Mouse (Mus musculus): ENCODE measurements around the gene Adgrl3.

The Adgrl3 gene

GRCm38 (mm10) chr5:81269689-81270088 is 249.8 kb downstream of the Adgrl3 start:
- DNase-seq: no peak

DNA sequence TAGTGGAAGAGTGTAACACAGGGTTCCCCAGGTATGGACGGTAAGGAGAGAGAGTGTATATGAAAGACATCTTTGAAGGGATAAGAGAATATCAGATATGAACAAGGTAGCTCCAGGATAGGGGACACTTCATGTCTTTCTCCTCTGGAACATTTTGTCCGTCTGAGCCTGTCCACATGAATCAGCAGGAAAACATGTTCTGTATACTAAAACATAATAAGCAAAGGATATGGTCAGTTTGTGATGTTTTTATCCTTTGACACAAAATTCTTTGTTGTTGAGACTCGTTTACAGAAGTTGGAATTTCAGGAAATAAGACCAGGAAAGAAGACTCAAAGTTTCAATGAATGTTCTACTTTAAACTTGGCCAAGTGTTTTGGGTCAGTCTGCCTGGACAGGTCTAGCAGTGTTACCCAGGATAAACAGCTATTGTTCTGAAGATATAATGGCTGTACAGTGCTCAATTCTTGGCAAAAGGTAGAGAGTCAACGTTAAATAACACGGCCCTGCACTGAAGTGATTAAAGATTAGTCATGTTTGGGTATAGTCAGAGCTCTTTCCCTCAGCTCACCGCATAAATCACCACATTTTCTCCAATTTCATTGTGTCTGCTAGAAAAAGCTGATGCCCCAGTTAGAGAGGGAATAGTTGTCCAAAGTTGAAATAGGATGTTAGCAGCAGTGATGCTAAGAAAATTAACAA is 255.6 kb downstream of the Adgrl3 start:
- no peak for DNase-seq

DNA sequence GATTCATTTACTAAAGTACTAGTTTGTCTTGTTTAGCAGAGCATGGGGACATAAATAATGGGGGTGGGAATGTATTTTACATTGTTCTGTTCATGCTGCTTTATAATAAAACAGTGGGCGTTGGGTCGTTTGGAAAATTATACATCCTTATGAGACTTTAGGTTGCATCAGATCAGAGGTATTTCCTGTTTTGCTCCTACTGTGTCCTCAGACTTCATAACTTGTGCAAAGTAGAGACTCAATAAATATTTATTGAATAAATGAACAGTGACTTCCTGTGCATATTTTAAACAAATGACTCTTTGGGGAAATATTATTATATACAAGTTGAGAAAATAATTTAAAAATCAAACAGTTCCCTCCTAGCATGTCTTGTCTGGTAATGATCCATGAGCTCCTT is 259.3 kb downstream of the Adgrl3 start:
- no peak for DNase-seq

- no peak for DNase-seq
Measured at GRCm38 (mm10) chr5:81285643-81286042, 265.7 kb downstream of the Adgrl3 start.

DNA sequence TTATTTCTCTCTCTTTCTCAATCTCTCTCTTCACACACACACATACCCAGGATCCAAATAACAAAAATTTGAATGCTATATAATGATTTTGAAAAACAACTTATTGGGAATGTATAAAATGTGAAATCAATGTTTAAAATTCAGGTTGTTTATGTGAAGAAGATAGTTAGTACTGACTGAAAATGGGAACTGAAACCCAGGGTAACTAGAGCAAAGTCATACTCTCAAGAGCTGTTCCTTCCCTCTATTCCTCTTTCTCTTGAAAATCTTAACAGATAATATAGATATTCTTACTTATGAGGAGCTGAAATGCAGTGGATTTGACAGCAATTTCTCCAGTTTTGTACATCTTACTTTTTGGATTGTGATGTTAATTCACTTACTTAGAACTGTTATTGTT is 281.9 kb downstream of the Adgrl3 start:
- no peak for DNase-seq

DNA sequence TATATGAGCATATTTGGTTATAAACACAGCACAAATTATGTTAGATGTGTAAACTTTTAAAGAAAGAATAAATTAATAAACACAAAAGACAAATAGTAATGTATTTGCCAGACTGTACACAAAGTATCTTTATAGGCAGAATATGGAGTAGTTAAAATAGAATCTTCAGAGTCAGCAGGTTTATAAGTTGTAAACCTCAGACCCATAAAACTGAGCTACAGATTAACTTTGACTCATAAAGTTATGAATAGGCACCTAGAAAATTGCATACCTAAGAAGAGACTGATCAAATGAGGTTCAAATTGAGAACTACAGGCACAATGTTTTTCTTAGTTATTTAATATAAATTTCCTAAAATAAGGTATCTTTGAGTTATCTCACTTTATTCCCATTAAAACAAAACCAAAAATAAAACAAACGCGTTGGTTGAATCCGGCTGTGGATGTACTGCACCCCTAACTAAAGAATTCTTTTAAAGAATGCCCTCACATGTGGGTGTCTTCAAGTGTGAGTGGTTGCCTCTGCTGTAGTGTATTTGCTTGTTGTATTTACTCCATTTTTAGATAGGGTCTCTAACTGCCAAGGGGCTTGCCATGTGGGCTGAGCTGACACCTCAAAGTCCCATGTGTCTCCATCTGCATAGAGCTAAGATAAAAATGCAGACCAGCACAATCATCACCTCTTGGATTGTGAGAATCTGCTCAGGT is 297.6 kb downstream of the Adgrl3 start:
- no peak for DNase-seq

- no peak for DNase-seq
Measured at GRCm38 (mm10) chr5:81321276-81321934, 301.5 kb downstream of the Adgrl3 start.

GRCm38 (mm10) chr5:81322064-81322463 is 302.1 kb downstream of the Adgrl3 start:
- no peak for DNase-seq

- no peak for DNase-seq
Measured at GRCm38 (mm10) chr5:81326916-81327315, 307.0 kb downstream of the Adgrl3 start.

DNA sequence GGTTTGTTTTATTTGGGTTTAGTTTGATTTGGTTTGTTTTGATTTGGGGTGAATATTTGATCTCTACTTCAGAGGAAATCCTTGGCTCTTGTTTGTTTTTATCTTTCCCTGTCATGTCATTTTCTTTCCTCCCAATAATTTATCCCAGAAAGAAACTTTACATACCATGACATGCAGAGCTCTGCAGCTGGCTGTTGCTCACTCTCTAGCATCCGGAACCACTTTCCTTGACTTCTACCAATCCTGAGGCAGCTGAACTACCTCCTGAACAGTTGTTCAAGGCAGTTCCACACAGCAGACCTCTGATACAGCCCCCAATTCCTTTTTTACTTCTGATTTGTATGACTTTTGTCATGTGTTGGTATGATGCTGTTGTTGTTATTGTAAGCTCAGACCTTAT is 307.5 kb downstream of the Adgrl3 start:
- DNase-seq: no peak

- DNase-seq: no peak
Measured at GRCm38 (mm10) chr5:81329571-81329971, 309.6 kb downstream of the Adgrl3 start.

DNA sequence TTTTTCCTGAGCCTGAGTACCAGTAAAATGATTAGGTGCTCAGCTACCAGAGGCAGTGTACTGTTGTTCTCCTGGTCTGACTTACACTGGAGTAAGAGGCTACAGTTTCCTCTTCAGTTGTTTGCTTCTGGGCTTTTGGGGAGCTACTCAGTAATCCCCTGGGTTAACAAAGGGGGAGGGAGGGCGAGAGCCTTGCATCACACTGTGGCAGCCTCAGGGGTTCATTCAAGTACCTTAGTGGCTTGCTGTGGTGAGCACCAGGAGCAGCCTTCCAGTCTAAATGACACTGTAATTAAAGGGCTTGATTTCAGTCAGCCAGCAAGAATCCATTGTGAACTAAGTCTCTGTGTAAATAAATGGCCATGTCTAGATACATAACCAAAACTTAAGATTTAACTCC is 324.4 kb downstream of the Adgrl3 start:
- no peak for DNase-seq

DNA sequence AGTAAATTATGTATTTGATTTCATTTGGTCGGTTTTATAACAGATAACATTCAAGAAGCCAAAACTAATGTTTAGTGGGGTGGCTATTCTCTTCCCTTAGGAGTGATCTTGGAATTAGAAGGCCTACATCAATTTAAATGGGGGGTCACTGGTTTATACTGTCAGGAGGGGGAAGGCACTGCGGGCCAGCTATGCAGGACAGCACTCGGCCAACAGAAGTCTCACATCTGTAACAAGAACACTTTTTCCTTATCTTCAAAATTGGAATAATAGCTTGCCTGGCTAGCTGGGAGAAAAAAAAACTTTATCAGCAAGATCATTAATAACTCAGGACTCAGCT is 325.1 kb downstream of the Adgrl3 start:
- DNase-seq: no peak

GRCm38 (mm10) chr5:81345436-81346131 is 325.6 kb downstream of the Adgrl3 start:
- no peak for DNase-seq

DNA sequence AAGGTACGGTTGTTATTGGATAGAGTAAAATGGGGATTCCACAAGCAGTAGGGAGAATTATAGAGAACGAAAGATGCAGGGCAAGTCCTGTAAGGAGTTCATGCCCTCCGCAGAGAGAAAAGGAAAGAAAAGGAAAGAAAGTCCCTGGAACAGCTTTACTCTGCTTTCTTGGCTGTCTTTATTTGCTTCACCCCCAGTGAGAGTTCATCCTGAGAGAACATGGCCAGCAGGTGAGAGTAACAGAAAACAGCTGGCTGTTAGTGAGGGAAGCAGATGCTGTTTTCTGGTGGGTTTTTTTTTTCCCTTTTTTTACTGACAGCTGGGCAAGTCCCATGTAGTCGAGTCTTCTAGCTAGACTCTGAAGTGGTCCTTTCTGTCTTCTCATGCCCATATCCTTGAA is 327.6 kb downstream of the Adgrl3 start:
- no peak for DNase-seq

DNA sequence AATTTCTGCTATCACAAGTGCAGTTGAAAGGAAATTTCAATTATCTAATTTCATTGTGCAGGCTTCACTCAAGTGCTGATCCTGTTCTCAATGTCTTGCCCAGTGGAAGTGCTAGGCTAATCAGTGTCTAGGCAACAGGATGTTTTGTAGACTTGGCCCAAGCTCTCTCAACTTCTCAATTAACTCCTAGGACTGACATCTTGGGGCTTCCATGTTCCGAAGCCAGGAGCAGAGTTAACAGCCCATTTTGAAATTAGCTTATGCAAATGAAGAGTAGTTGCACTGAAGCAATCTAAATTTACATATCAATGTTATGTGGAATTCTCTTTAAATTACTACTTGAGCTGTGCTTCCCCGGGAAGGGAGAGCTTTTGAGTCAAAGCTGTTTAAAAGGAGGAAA is 339.6 kb downstream of the Adgrl3 start:
- DNase-seq: no peak

GRCm38 (mm10) chr5:81364198-81364643 is 344.3 kb downstream of the Adgrl3 start:
- DNase-seq: no peak

DNA sequence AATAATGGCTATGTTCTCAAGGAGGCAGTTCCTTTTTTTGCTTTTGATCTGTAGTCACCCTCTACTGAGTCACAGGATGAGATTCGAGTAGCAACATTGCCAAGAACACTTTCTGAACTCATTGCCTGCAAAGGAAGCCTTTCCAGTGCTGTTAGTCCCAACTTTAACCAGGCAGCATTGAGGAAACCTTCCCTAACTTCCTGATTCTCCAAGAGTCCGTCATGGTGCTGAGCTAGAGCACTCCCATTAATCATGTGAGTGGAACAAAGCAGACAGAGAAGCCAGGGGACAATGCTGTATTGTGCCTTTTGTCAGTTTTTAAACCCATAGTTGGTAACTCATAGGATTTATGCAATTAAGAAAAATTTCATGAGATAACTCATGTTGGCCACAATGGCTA is 345.3 kb downstream of the Adgrl3 start:
- DNase-seq: no peak

DNA sequence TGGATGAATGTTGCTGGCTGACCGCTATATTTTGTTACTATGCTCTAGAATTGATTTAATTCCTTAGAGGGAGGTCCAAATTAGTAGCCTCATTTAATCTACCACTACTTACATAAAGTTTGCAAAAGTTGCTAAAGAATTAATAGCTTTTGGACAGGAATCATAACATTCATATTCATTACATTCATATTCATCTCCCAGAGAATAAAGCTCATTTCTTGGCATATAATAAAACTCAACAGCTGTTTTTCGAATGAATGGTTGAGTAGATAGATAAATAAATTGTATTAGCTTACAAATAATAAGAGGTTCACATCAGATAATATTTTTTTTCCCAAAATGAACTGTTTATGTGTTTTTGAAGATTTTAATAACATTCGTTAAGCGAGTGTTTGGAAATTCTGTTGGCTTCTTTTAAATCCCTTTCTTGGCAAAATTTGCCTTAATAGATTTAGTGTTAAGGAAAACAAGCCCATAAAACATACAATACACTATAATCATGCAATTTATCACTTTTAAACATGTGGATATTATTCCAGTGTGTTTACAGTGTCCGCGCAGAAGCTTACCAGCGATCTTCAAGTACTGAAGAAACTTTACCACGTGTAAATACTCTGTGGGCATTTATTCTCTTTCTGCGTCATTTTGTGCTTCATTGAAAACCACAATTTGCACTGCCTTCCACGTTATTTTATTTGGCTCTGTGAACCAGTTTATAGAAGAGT is 350.4 kb downstream of the Adgrl3 start:
- DNase-seq: no peak

DNA sequence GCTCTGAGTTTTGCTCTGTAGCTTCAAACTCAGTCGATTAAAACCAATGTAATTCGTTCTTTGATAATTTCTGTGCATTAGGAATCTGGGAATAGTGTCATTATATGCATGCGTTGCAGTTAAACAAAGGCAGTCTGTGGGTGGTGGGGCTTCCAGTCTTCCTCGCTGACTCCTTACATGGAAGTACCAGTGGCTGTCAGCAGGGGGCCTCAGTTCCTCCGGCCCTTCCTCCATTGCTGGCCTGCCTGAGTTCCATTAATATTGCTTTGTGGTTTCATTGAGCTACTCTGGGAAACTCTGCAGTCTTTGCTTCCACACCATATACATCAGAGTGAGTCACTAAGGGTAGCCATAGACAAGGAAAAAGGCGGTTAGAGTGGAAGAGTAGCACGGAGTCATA is 356.1 kb downstream of the Adgrl3 start:
- DNase-seq: no peak

DNA sequence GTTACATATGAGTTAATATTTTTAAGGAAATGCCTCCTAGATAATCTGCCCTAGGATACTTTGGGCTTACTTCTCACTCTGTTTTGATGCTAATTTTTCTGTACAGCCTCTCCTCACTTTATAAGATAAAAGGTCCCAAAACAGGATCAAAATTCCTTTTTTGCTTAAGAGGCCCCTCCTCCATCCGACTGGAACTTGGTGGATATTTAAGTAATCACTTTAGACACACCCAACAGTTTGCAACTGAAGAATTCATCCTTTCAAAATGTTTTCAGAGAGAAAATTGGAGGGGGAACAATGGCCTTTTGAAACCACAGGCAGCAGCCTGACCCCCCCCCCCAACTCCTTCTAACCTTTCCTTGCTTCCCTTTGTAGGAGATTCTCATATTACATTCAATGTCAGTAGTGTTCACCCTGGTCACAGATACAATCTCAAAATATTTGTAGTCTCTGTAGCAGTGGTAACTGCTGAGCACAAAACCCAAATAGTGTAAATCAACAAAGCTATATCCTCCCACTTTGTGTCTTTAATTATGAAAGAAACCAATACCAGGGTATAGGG is 385.7 kb downstream of the Adgrl3 start:
- DNase-seq: no peak

DNA sequence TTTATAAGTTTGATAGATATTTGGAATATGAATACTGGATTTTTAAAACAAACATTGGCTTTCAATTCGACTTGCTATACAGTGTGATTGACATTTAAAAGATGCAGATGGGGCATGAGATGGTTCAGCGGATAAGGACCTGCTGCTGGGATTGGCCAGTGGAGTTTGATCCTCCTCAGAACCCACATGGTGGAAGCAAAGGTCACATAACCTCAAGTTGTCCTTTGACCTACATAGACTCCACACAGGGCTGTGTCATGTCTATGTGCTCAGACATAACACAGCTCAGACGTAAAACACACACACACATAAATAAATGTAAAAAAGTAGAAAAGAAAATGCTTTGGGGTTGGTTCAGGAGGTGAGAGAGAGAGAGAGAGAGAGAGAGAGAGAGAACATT is 397.4 kb downstream of the Adgrl3 start:
- DNase-seq: no peak

DNA sequence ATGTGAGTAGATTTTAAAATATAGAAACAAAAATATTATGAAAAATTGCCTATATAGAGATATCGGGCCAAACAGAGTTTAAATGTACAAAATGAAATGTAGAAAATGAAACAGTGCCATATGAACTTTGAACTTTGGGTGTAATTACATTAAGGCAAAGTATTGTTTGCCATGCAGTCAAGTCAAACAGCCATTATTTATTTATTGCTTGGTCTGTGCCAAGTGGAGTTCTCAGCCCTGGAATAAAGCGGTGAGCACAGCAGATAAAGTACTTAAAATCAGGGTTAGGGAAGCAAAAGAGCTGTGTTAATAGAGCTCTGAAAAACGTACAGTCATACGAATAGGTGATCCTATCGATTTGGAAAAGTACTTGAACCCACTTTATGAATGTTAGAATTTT is 407.5 kb downstream of the Adgrl3 start:
- DNase-seq: no peak

Data from cerebellum, adult 18-20 months (tissue).